Mouse (Mus musculus) liver, embryonic 14.5 days (tissue): ENCODE results near the gene Cbs.

Experiments
- CTCF ChIP-seq: IDR thresholded peaks from 2 replicates; pipeline ENCODE4 v1.5.1; 2016; ENCODE audit warnings: antibody characterized with exemption, low read depth, control low read depth
- EP300 ChIP-seq: IDR thresholded peaks from 2 replicates; pipeline ENCODE4 v1.6.1; 2016; ENCODE audit warnings: antibody characterized with exemption, low read depth

GRCm38 (mm10) chr17:31636942-31637811 lies at the start of gene Cbs:
- TF ChIP-seq CTCF (no peak), EP300 (no peak)
